Mouse (Mus musculus) hindbrain, embryonic 14.5 days (tissue): ENCODE results near the gene Ninj2. TPM values are rescaled to one million over a fixed set of nuclear protein-coding genes. Genes with fewer than 3 reads are reported as not detected.

Source experiments
- ATAC-seq: fragments of 200-750 bp; cut with Nextera tagmentation; 2 replicates; pipeline ENCODE4 v1.8.0; 2017; ENCODE audit warnings: moderate number of reproducible peaks, mild to moderate bottlenecking, moderate TSS enrichment, moderate library complexity; ENCODE audit not compliant: low FRiP score
- DNase-seq: peaks from one replicate; pipeline ENCODE4 v3.0.0-alpha.2; 2015; ENCODE audit warnings: low spot score
- H3K27ac ChIP-seq: fragments of 300-500 bp; sonication (generic); 2 replicates; pipeline ENCODE4 v1.5.1; 2014; ENCODE audit warnings: mild to moderate bottlenecking, moderate library complexity
- H3K27me3 ChIP-seq: fragments of 300-500 bp; sonication (generic); 2 replicates; pipeline ENCODE4 v1.6.1; 2014; ENCODE audit warnings: mild to moderate bottlenecking, low read length, mixed read lengths; ENCODE audit not compliant: control insufficient read depth, insufficient read depth
- H3K36me3 ChIP-seq: fragments of 300-500 bp; sonication (generic); replicated peaks from 2 replicates; pipeline ENCODE4 v1.6.1; 2014; ENCODE audit not compliant: control insufficient read depth, insufficient read depth
- H3K4me1 ChIP-seq: fragments of 300-500 bp; sonication (generic); replicated peaks from 2 replicates; pipeline ENCODE4 v1.6.1; 2014; ENCODE audit warnings: antibody characterized with exemption, low read length, mixed read lengths; ENCODE audit not compliant: control insufficient read depth, insufficient read depth
- H3K4me2 ChIP-seq: fragments of 300-500 bp; sonication (generic); replicated peaks from 2 replicates; pipeline ENCODE4 v1.6.1; 2014; ENCODE audit warnings: mild to moderate bottlenecking, moderate library complexity
- H3K4me3 ChIP-seq: fragments of 300-500 bp; sonication (generic); replicated peaks from 2 replicates; pipeline ENCODE4 v1.5.1; 2014; ENCODE audit warnings: mild to moderate bottlenecking, low read length
- H3K9ac ChIP-seq: fragments of 300-500 bp; sonication (generic); 2 replicates; pipeline ENCODE4 v1.6.1; 2014
- H3K9me3 ChIP-seq: fragments of 300-500 bp; sonication (generic); 2 replicates; pipeline ENCODE4 v1.6.1; 2016; ENCODE audit warnings: low read length; ENCODE audit not compliant: control insufficient read depth
- WGBS: fragments of 180-500 bp; shearing (Covaris S2); extraction: QIAGEN DNeasy Blood & Tissue Kit; methylation state at CpG from one replicate; pipeline ENCODE4 v1.1.7; 2014; 5-methylcytosine and 5-hydroxymethylcytosine counted together
- polyA plus RNA-seq: library from polyadenylated mRNA; unstranded; fragments of >200 nt; fragmentation: Nextera tagmentation; extraction: Ambion mirVana; gene quantifications from 2 replicates; pipeline ENCODE4 v1.2.1, GENCODE M21; 2014

The Ninj2 gene
- polyA plus RNA-seq, 1 experiment from 2014 or later: not detected

- no peaks in the 10 kb centered on the region for H3K36me3 ChIP-seq
- no peak overlapping the region for H3K27ac ChIP-seq
- H3K4me1 ChIP-seq: no peaks in the 10 kb centered on the region
- H3K4me2 ChIP-seq: no peak overlapping the region
- no peaks in the 10 kb centered on the region for H3K9me3 ChIP-seq
- ATAC-seq (no peak), DNase-seq (no peak)
- H3K27me3 ChIP-seq: no peaks in the 10 kb centered on the region
- H3K9ac ChIP-seq: no peak overlapping the region
- 83% methylated on average over 2 of the region's 2 CpGs for whole genome bisulfite sequencing
- no peak overlapping the region for H3K4me3 ChIP-seq
Observed at GRCm38 (mm10) chr6:120219281-120219680, 126.1 kb downstream of the Ninj2 start.

DNA sequence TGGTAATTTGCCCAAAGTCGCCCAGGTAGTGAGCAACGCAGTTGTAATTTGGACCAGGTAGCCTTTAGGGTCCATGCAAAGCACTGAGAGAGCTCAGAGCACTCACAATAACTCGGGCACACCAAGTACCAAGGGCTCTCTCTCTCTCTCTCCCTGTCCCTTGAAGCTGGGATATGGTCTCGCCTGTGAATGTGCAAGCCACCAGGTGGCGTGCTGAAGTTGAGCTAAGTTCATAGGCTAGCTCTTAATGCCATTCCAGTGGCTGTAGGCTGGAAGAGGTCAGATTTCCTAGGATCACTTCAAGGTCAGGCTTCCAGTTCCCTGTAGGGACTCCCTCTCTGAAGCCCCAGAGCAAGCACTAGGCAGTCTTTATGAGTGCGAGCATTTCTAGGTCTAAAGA is 129.5 kb downstream of the Ninj2 start:
- no peak overlapping the region for H3K9ac ChIP-seq
- ATAC-seq: no peak
- DNase-seq: no peak
- 28% methylated on average over 6 of the region's 6 CpGs for WGBS
- H3K36me3 ChIP-seq: no peaks in the 10 kb centered on the region
- H3K4me3 ChIP-seq: no peak overlapping the region
- H3K27me3 ChIP-seq: no peaks in the 10 kb centered on the region
- H3K4me2 ChIP-seq: no peak overlapping the region
- H3K9me3 ChIP-seq: no peaks in the 10 kb centered on the region
- H3K4me1 ChIP-seq: no peaks in the 10 kb centered on the region
- H3K27ac ChIP-seq: no peak overlapping the region

DNA sequence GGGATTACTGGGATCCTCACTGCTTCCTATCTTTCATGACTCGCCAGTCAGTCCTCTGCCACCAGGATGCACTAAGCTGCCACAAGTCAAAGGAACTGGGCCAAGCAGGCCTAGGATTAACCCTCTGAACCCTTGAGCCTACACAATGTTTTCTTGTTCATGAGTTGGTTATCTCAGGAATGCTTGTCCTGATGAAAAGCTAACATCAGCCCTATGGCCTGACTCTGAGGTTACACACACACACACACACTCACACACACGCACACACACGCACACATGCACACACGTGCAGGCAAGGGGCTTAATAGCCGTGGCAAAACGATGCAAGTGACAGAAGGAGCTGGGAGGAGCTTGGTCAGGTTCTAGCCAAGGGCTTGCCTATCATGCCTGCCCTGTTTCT is 132.2 kb downstream of the Ninj2 start:
- DNase-seq (no peak), ATAC-seq (no peak)
- Histone ChIP-seq H3K4me1 (no peaks in the 10 kb centered on the region), H3K27me3 (no peaks in the 10 kb centered on the region), H3K9ac (no peak overlapping the region), H3K9me3 (no peaks in the 10 kb centered on the region), H3K27ac (no peak overlapping the region), H3K4me3 (no peak overlapping the region), H3K36me3 (no peaks in the 10 kb centered on the region), H3K4me2 (no peak overlapping the region)
- WGBS: 67% methylated on average over 6 of the region's 6 CpGs

- WGBS: 92% methylated on average over 7 of the region's 7 CpGs
- Histone ChIP-seq H3K4me2 (no peak overlapping the region), H3K27me3 (no peaks in the 10 kb centered on the region), H3K27ac (no peak overlapping the region), H3K4me1 (no peaks in the 10 kb centered on the region), H3K9me3 (no peaks in the 10 kb centered on the region), H3K4me3 (no peak overlapping the region), H3K36me3 (no peaks in the 10 kb centered on the region), H3K9ac (no peak overlapping the region)
- DNase-seq: no peak
- ATAC-seq: no peak
Observed at GRCm38 (mm10) chr6:120227068-120227467, 133.9 kb downstream of the Ninj2 start.

DNA sequence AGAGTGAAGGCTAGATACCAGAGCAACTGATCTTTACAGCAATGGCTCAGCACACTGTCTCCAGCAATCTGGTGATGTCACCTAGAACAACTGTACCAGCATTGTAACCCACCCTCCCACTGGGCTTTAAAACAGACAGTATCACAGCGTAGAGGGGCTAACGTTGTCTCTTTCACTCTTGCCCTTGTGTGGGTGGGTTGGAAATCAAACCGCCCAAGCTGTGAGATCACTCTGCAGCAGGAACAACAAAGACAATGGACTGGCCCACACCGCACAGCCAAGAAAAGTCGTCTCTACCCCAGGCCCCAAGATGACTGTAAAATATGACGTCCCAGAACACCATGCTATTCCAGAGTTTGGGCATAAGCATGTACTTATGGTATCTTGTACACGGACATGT is 136.7 kb downstream of the Ninj2 start:
- H3K4me1 ChIP-seq: no peaks in the 10 kb centered on the region
- no peaks in the 10 kb centered on the region for H3K27me3 ChIP-seq
- no peaks in the 10 kb centered on the region for H3K36me3 ChIP-seq
- no peak overlapping the region for H3K4me2 ChIP-seq
- H3K4me3 ChIP-seq: no peak overlapping the region
- no peaks in the 10 kb centered on the region for H3K9me3 ChIP-seq
- no peak for ATAC-seq
- WGBS: 68% methylated on average over 7 of the region's 7 CpGs
- no peak overlapping the region for H3K9ac ChIP-seq
- no peak overlapping the region for H3K27ac ChIP-seq
- DNase-seq: no peak

- Histone ChIP-seq H3K27me3 (no peaks in the 10 kb centered on the region), H3K27ac (no peak overlapping the region), H3K4me1 (no peaks in the 10 kb centered on the region), H3K4me3 (no peak overlapping the region), H3K4me2 (no peak overlapping the region), H3K36me3 (no peaks in the 10 kb centered on the region), H3K9me3 (no peaks in the 10 kb centered on the region), H3K9ac (no peak overlapping the region)
- ATAC-seq (no peak), DNase-seq (no peak)
- WGBS: 20% methylated on average over 1 of the region's 1 CpGs
Observed at GRCm38 (mm10) chr6:120230441-120230840, 137.3 kb downstream of the Ninj2 start.

- no peaks in the 10 kb centered on the region for H3K4me1 ChIP-seq
- no peak overlapping the region for H3K4me2 ChIP-seq
- no peaks in the 10 kb centered on the region for H3K36me3 ChIP-seq
- H3K9me3 ChIP-seq: no peaks in the 10 kb centered on the region
- no peak overlapping the region for H3K4me3 ChIP-seq
- 95% methylated on average over 6 of the region's 6 CpGs for WGBS
- no peak for DNase-seq
- H3K27ac ChIP-seq: no peak overlapping the region
- no peak for ATAC-seq
- H3K9ac ChIP-seq: no peak overlapping the region
- no peaks in the 10 kb centered on the region for H3K27me3 ChIP-seq
Observed at GRCm38 (mm10) chr6:120232885-120233284, 139.7 kb downstream of the Ninj2 start.

DNA sequence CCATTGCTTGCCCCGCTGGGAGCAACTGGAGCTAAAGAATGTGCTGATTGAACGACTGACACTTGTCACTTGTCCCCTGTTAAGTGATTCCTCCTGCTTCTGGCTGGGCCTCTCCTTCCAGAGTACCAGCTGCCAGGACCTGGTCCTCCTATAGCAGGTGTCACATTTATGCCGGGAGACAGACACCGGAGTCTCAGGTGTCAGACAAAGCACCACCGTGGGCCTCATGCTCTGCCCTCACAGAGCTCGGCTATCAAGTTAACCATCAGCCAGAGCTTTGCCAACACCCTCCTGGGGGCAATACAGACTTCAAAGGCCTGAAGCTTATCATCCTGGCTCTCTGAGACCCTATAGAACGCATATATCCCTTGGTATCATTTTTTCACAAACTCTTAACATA is 142.7 kb downstream of the Ninj2 start:
- WGBS: 66% methylated on average over 7 of the region's 7 CpGs

DNA sequence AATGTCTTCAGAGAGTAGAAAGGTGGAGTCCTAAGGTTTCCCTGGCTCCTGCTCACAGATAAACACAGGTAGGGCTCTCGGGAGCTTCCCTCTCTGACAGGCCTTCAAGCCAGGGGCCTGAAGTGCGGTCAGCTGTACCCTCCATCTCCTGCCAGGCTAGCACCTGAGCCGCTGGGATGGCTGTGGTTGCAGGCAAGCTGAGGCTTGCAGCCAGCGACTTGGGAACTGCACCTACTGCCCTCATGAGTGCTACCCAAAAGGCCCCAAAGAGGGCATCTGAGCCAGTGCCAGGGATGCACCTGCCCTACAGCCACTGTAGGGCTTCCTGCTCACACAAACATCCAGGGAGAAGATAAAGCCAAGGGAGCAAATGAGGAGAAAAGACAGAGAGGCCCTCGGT is 147.3 kb downstream of the Ninj2 start:
- Histone ChIP-seq H3K4me1 (no peaks in the 10 kb centered on the region), H3K27me3 (no peaks in the 10 kb centered on the region), H3K9ac (no peak overlapping the region), H3K27ac (no peak overlapping the region), H3K4me3 (no peak overlapping the region), H3K4me2 (no peak overlapping the region), H3K9me3 (no peaks in the 10 kb centered on the region), H3K36me3 (no peaks in the 10 kb centered on the region)
- ATAC-seq (no peak), DNase-seq (no peak)
- 88% methylated on average over 5 of the region's 5 CpGs for whole genome bisulfite sequencing

More for the DNA sequence above, 142.7 kb downstream of the Ninj2 start:
- no peaks in the 10 kb centered on the region for H3K36me3 ChIP-seq
- no peaks in the 10 kb centered on the region for H3K27me3 ChIP-seq
- H3K9me3 ChIP-seq: no peaks in the 10 kb centered on the region
- DNase-seq (no peak), ATAC-seq (no peak)
- no peak overlapping the region for H3K4me2 ChIP-seq
- H3K4me3 ChIP-seq: no peak overlapping the region
- H3K9ac ChIP-seq: no peak overlapping the region
- no peaks in the 10 kb centered on the region for H3K4me1 ChIP-seq
- no peak overlapping the region for H3K27ac ChIP-seq

GRCm38 (mm10) chr6:120241453-120241852 is 148.3 kb downstream of the Ninj2 start:
- no peaks in the 10 kb centered on the region for H3K4me1 ChIP-seq
- no peak overlapping the region for H3K4me3 ChIP-seq
- no peaks in the 10 kb centered on the region for H3K27me3 ChIP-seq
- no peaks in the 10 kb centered on the region for H3K36me3 ChIP-seq
- no peak for DNase-seq
- WGBS: 93% methylated on average over 12 of the region's 12 CpGs
- H3K27ac ChIP-seq: no peak overlapping the region
- no peaks in the 10 kb centered on the region for H3K9me3 ChIP-seq
- H3K4me2 ChIP-seq: no peak overlapping the region
- ATAC-seq: no peak
- no peak overlapping the region for H3K9ac ChIP-seq
